Mouse (Mus musculus) c-Kit-negative CD71-positive TER-119-positive erythroid progenitor cells, embryonic 14.5 days (primary cell): Measurements from ENCODE around the gene Pth2.

Experiments used
- DNase-seq: peaks from one replicate; pipeline ENCODE4 v3.0.0-alpha.2; 2013; ENCODE audit warnings: low read depth, low spot score

Pth2 gene

GRCm38 (mm10) chr7:45196994-45197393 is 16.2 kb downstream of the Pth2 start:
- no peak for DNase-seq

DNA sequence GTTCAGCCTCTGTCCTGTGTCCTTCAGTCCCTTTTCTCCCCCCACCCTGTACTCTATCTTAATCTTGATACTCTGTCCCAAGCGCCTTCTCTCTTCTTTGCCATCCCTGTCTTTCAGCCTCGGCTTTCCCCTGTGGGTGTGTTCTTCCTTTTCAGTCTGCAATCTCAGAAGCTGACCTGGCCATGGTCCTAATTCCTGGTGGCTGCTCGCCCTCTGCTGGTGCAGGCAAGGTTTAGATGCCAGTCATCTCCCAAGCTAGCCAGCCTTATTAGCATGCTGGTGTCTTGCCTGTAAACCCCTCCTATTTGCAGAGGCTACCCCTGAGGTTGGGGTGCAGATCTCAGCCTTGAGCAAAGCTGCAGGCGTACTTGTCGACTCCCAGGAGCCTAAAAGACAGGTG is 17.6 kb downstream of the Pth2 start:
- DNase-seq: no peak

DNA sequence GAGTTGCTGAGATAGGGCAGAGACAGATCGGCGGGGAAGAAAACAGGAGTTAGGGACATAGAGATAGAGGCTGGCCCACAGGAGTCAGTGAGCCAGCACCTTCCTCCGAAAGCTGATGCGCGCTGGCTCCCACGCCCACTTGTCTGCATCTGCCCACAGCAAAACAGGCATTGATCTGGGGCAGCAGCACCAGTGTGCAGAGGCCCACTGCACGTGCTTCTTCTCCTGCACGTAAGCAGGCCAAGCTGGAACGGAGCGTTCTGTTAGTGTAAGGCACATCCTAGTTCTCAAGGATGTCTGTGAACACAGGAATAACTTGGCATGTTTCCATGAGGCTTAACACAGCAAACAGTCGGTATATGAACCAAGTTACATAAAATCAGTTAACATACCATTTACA is 18.2 kb downstream of the Pth2 start:
- DNase-seq: no peak

- DNase-seq: no peak
Measured at GRCm38 (mm10) chr7:45202654-45203053, 21.9 kb downstream of the Pth2 start.

GRCm38 (mm10) chr7:45204380-45205143 is 23.8 kb downstream of the Pth2 start, which contains the start of gene Ccdc155:
Gene Ccdc155, minus strand, starts transcription at chr7:45204892.
- DNase-seq: peak; percentile 54

GRCm38 (mm10) chr7:45208260-45208659 is 27.5 kb downstream of the Pth2 start:
- no peak for DNase-seq

DNA sequence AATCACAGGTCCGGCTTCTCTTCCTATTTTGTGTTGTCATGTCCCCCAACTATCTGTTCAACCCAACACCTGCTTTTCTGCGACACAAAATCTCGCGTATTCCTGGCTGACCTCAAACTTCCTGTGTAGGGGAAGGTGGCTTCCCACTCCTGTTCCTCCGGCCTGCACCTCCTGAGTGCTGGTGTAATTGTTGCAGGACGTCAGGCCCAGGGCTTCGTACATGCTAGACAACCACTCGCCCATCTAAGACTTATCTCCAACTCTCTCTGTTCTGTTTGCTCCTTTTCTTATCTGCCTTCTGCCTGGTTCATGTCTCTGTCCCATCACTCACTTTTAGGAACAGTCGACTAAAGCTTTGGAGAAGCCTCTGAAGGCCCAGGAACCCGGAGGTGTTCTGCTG is 30.3 kb downstream of the Pth2 start:
- DNase-seq: no peak

DNA sequence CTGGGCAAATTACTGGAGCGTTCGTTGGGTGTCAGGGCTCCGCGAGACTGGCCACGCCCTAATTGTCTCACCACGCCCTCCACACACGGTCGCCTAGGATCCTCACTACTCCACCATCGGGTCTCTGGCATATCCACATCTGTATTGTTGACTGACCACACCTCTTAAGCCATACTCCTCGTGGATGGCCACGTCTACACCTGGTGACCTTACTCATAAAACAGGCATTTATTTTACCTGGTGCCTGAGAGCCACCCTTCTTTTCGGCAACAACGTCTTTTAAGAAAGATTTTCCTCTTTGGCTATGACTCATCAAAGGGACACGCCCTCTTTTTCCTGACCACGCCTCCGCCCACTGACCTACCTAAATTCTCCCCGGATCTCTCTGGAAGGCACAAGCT is 31.1 kb downstream of the Pth2 start, which contains the start of gene Dkkl1:
Gene Dkkl1, minus strand, starts transcription at position 297 of the 401 bp plus-strand sequence.
- peak; percentile 52 for DNase-seq

DNA sequence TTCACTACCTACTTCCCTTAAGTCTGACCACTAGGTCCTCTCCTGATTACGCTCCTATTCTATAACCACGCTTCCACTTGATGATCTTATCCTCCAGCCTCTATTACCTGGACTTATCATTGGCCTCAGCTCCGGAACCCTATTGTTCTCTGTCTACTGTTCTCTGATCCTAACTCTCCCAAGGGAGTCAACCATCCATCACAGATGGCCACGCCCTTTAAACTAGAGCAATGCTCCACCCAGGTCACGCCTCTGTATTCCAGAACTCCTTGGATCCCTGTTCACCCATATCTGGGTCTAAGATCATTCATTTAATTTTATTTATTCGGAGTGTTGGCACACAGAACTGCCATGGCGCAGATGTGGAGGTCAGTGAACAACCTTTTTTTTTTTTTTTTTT is 31.6 kb downstream of the Pth2 start:
- DNase-seq: peak; percentile 5

- DNase-seq: no peak
Measured at GRCm38 (mm10) chr7:45213708-45214107, 32.9 kb downstream of the Pth2 start.

DNA sequence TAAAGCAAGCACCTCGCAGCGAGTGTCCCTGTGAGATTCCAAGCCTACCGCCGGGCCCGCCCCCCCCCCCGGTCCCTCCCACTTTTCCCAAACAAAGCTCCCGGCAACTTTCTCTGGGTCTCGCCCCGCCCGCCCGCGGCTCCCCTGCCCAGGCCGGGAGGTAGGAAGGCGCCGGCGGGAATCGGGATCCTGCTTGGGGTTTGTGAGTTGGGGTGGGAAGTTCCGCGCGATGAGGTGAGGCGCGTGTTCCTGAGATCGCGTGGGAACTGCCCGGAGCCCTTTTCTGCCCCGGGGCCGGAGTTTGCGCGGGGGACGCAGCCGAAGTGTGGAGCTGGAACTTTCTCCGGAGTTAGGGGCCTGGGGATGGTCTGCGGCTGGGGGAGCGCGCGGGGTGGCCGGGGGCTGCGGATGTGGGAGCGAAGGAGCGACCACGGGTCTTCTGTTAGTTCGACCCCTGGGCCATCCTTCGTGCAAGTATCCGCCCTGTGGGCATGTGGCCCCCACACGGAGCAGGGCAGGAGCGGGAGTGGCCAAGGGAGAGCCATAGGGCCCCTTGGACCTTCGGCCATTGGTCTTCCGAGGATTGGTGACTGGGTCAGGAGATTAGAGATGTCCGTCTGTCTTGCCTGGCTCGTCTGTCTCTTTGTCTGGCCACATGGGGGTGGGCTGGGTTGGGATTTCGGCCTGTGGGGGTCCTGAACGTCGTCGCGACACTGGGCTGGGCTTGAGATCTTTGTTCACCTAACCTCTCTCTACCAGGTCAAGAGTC is 35.1 kb downstream of the Pth2 start, which contains the start of gene Tead2:
Gene Tead2, plus strand, starts transcription at position 81 of the 769 bp plus-strand sequence.
- no peak for DNase-seq

- no peak for DNase-seq
Measured at GRCm38 (mm10) chr7:45216442-45217183, 35.8 kb downstream of the Pth2 start.

GRCm38 (mm10) chr7:45221680-45222079 is 40.9 kb downstream of the Pth2 start:
- DNase-seq: no peak

- no peak for DNase-seq
Measured at GRCm38 (mm10) chr7:45224826-45225225, 44.0 kb downstream of the Pth2 start.

DNA sequence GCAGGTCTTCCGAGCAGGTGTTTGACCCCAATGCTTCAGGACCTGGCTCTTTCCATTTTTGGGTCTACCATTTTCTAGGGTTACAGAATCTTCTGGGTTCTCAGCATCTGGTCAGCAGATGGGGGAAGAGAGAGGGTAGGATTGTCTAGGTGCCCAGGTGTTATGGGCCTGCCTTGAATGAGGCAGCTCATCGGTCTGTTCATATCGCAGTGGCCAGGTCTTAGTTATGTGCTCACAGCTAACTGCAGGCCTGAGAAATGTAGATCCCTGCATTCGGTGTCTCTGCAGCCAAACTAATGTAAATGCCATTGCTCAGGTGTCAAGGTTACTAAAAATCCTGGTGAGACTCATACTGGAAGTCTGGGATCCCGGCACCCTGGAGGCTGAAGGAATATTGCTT is 45.6 kb downstream of the Pth2 start:
- no peak for DNase-seq

GRCm38 (mm10) chr7:45228548-45228947 is 47.8 kb downstream of the Pth2 start:
- no peak for DNase-seq

DNA sequence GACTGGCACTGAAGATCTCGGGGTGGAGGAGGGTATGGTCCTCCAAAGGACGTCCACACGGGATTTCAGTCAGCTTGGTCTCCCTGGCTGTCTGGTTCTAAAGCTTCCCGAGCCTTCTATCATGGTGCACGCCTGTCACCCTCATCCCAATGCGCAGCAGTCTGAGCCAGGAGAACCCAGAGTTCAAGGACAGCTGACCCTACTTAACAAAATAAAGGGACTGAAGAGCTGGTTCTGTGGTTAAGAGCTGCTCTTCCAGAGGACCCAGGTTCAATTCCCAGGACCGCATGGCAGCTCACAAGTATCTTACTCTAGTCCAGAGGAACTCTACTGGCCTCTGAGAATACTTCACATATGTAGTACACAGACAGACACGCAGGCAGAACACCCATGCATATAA is 48.3 kb downstream of the Pth2 start:
- DNase-seq: no peak

- no peak for DNase-seq
Measured at GRCm38 (mm10) chr7:45229459-45230203, 48.8 kb downstream of the Pth2 start.

DNA sequence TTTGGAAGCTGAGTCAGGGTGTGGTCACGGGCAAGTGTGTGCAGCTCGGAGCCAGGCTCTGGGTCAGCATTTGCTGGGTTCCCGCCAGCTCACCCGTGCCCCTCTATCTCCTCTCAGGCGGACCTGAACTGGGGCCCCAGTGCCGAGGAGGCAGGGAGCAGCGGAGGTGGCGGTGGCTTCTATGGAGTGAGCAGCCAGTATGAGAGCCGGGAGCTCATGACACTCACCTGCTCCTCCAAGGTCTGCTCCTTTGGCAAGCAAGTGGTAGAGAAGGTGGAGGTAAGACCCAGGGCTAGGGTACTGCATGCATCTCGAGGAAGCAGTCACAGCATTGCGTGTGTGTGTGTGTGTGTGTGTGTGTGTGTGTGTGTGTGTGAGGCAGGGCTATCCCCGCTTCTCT is 50.4 kb downstream of the Pth2 start:
- no peak for DNase-seq
